Mouse (Mus musculus) limb, embryonic 10.5 days (tissue): ENCODE results near the gene Fmo3. TPM values are rescaled to one million over a fixed set of nuclear protein-coding genes. Genes with fewer than 3 reads are reported as not detected.

ENCODE experiments used
- DNase-seq: peaks from one replicate; pipeline ENCODE4 v3.0.0-alpha.2; 2017; ENCODE audit warnings: low spot score
- H3K27ac ChIP-seq: fragments of 300-500 bp; sonication (generic); 2 replicates; pipeline ENCODE4 v1.5.1; 2016; ENCODE audit warnings: mild to moderate bottlenecking
- H3K27me3 ChIP-seq: fragments of 300-500 bp; sonication (generic); 2 replicates; pipeline ENCODE4 v1.6.1; 2016; ENCODE audit warnings: low read depth, mild to moderate bottlenecking; ENCODE audit not compliant: poor library complexity, severe bottlenecking
- H3K36me3 ChIP-seq: fragments of 300-500 bp; sonication (generic); 2 replicates; pipeline ENCODE4 v1.6.1; 2016; ENCODE audit warnings: mild to moderate bottlenecking, moderate library complexity
- H3K4me1 ChIP-seq: fragments of 300-500 bp; sonication (generic); 2 replicates; pipeline ENCODE4 v1.6.1; 2016
- H3K4me3 ChIP-seq: fragments of 300-500 bp; sonication (generic); 2 replicates; pipeline ENCODE4 v1.5.1; 2016; ENCODE audit warnings: mild to moderate bottlenecking, moderate library complexity
- H3K9me3 ChIP-seq: fragments of 300-500 bp; sonication (generic); replicated peaks from 2 replicates; pipeline ENCODE4 v1.6.1; 2016; ENCODE audit warnings: mild to moderate bottlenecking
- WGBS: fragments of 180-500 bp; shearing (Covaris S2); methylation state at CpG from one replicate; pipeline ENCODE4 v1.1.7; 2016; 5-methylcytosine and 5-hydroxymethylcytosine counted together
- polyA plus RNA-seq: library from polyadenylated mRNA; unstranded; fragments of >200 nt; fragmentation: Nextera tagmentation; extraction: Ambion mirVana; gene quantifications from 2 replicates; pipeline ENCODE4 v1.2.1, GENCODE M21; 2016

The Fmo3 gene
- polyA plus RNA-seq, 1 experiment from 2014 or later, result not detected

DNA sequence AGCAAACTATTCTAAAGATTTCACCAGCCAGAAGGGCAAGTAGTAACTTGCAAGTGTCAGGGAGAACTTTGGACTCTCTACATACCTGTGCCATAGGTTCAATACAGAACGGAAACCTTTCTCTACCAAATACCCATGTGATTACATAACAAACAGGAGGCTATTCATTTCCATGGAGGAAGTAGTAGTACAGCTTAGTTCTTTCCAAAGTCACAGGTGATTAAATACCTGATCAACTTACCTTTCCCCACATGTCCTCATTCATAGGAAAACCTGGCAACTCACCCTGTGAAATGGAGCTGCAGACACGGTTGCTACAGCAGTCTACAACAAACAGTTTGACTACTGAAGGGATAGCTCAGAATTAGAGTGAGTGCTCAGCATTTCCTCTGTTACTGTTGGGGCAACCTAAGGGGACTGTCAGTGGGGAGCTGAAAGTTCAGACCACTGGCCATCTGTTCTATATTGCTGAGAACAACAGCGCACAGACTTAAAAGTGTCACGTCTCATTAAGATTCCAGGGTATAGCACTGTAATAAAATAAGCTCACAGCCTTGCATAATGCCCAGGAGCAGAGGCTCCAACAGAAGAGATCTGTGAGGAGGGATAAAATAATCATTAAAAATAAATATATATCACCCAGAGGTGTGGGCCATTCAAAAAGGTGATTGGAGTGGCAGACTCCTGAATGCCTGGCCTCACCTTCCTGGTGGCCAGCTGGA lies 37.3 kb downstream of the Fmo3 start:
- DNase-seq, result peak; percentile 30
- Histone ChIP-seq H3K4me1 (peaks cover 29% of the 10 kb centered on the region), H3K27me3 (no peaks in the 10 kb centered on the region), H3K27ac (no peak overlapping the region), H3K4me3 (no peak overlapping the region), H3K36me3 (no peaks in the 10 kb centered on the region), H3K9me3 (no peaks in the 10 kb centered on the region)
- 57% methylated on average over 4 of the region's 4 CpGs for WGBS

DNA sequence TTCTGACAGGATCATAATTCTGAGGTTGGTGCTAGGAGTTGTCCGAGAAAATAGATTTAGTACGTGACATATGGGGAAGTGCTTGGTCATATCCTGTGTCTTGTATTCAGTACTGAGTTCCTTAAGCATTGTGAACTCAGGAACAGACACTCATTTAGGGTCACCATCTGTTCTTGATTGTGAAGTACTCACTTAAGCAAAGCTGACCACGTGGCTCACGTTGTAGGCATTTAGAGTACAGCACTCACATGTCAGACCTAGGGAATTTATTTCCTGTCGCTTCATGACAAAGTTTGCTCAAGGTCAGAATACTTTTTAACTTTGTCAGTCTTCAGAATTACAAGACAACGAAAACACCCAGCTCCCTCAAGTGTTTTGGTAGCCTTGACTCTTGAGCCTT lies 40.6 kb downstream of the Fmo3 start:
- no peak overlapping the region for H3K4me3 ChIP-seq
- 33% methylated on average over 6 of the region's 6 CpGs for WGBS

DNA sequence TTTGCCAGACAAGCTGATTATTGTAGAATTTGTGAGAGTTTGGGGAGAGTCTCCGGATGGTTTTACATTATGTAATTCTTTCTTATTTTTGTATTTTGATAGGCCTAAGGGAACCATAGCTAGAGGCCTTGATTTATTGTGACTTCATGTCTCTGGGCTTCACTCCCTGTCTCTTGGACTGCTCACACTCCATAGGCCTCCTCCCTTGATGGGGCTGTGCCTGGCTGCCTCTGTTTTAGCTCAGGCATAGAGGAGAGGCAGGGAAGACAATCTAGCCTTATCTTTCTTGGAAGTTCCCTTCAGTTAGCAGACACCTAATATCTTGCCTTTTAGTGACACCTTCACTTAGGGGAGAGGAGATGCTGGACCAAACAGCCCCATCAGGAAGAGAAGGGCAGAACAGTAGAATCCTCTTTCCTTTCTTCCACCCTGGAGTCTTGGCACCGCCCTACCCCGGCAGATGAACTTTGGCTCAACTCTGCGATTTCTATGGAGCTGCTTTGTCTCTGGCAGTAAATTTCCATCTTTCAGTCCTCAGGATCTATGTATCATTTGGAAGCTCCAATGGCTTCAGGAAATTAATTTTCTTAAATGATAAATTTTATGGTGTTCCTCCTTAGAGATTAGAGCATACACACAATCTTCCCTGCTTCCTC lies 45.5 kb downstream of the Fmo3 start:
- no peak for DNase-seq
- Histone ChIP-seq H3K36me3 (no peaks in the 10 kb centered on the region), H3K9me3 (no peaks in the 10 kb centered on the region), H3K27me3 (no peaks in the 10 kb centered on the region), H3K4me1 (peaks cover 20% of the 10 kb centered on the region), H3K27ac (no peak overlapping the region), H3K4me3 (no peak overlapping the region)
- WGBS, result 84% methylated on average over 4 of the region's 4 CpGs

More for the DNA sequence above, 40.6 kb downstream of the Fmo3 start:
- H3K36me3 ChIP-seq, result no peaks in the 10 kb centered on the region
- no peak overlapping the region for H3K27ac ChIP-seq
- no peaks in the 10 kb centered on the region for H3K27me3 ChIP-seq
- no peak for DNase-seq
- peaks cover 33% of the 10 kb centered on the region for H3K4me1 ChIP-seq
- H3K9me3 ChIP-seq, result no peaks in the 10 kb centered on the region

DNA sequence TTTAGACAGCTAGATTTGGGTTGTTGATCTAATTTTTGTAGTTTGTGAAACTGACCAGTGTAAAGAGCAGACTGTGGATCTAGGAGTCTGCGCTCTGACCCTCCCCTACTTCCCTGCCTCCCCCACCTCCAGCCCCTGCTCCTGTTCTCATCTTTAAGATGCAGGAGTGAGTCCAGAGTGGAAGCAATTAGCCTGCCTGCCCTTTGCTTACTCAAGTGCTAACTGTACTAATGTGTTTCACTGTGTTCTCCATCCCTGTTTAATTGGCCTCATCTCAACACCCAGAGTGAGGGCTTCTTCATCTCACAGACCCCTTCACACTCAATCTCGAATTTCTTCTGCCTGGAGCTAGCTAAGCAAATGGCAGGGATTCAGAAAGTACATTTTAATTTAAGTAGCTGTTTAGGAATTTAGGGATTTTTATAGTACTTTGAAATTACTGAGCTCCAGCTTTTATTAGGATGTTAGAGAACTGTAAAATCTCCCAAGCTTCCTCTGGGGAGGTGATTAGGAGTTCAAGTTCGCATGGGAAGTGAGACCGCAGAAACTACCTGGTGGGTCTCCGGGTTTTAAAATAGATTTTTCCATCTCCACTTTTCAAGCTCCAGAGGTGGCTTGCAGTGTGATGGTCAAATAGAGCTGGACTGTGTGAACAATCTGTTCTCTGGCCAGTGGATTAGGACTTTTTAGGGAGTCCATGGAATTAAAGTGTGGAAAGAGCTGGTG lies 46.2 kb downstream of the Fmo3 start:
- H3K4me3 ChIP-seq, result no peak overlapping the region
- WGBS, result 66% methylated on average over 5 of the region's 5 CpGs
- H3K9me3 ChIP-seq, result no peaks in the 10 kb centered on the region
- no peak for DNase-seq
- H3K27me3 ChIP-seq, result no peaks in the 10 kb centered on the region
- H3K36me3 ChIP-seq, result no peaks in the 10 kb centered on the region
- H3K4me1 ChIP-seq, result peaks cover 13% of the 10 kb centered on the region
- H3K27ac ChIP-seq, result no peak overlapping the region

DNA sequence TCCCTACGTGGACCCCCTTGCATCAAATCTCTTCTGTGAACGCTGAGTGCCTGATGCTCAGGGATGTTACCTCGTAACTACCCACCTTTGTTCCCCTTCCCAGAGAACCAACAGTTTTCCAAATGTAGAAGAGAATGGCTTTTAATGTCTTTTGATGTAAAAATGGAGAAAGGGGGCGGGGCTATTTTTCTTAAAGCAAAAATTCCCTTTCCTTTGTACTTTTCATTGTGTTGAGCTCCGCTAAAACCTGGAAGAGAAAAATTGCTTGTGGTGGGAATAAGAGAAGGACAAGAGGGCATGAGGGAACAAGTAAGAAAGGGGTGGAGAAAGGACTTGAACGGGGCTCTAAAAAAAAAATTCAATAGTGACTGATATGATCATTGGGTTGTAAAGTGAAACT lies 46.9 kb downstream of the Fmo3 start, which contains the start of gene Fmo6:
TSS of gene Fmo6 (minus strand) at position 101 of the 400 bp plus-strand sequence.
- H3K36me3 ChIP-seq, result no peaks in the 10 kb centered on the region
- no peak within 1 kb of the TSS for H3K27ac ChIP-seq
- no peak for DNase-seq
- no peaks in the 10 kb centered on the region for H3K27me3 ChIP-seq
- no peak within 1 kb of the TSS for H3K4me3 ChIP-seq
- peaks cover 13% of the 10 kb centered on the region for H3K4me1 ChIP-seq
- H3K9me3 ChIP-seq, result no peaks in the 10 kb centered on the region
- WGBS, result 89% methylated on average over 6 of the region's 6 CpGs

DNA sequence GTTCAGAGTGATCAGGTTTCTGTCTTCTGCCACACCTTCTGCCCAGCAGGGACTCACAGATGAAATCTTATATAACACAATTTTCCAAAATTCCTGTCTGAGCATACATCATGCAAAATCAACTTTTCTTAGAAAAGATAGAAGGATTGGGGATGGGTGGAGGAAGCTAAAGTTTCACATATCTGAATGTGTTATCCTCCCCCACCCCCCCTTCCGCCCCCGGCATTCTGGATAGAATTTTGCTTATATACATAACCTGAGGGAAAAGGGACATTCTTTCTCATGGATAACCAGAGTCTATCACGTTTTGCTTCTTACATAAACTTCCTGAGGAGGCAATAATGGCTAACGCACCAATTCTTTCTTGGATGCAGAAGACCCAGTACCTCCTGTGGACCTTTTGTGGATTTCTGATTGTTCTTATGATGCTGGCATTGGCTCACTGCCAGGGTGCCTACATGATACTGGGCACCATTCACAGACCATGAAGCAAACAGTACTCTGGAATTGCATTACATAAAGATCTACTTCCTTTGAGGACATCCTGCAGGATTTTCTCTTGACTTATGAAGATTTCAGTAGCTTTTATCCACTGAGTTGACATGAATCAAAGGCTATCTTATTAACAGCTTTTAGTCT lies 49.8 kb downstream of the Fmo3 start:
- DNase-seq, result no peak
- H3K9me3 ChIP-seq, result no peaks in the 10 kb centered on the region
- H3K27ac ChIP-seq, result no peak overlapping the region
- H3K4me1 ChIP-seq, result peaks cover 13% of the 10 kb centered on the region
- H3K36me3 ChIP-seq, result no peaks in the 10 kb centered on the region
- no peaks in the 10 kb centered on the region for H3K27me3 ChIP-seq
- WGBS, result 86% methylated on average over 4 of the region's 4 CpGs
- H3K4me3 ChIP-seq, result no peak overlapping the region

DNA sequence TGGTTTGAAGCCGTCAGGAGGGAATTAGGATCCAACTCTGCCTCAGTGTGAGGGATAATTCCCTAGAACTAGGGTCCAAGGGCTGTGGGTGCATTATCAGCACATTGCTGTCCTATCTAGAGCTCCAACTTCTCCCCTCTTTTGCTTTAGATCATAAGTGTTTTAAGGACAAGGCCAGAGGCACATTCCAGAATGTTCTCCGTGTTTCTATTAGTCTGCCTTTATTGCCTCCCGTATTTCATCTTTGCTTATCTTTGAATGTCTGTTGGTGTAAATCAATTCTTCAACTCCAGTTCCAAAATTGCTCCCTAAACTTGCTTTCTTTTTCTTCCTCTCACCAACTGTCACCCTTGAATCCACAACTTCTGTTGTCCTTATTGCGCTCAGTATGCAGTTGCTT lies 51.9 kb downstream of the Fmo3 start:
- Histone ChIP-seq H3K36me3 (no peaks in the 10 kb centered on the region), H3K27ac (no peak overlapping the region), H3K9me3 (no peaks in the 10 kb centered on the region), H3K4me1 (no peaks in the 10 kb centered on the region), H3K27me3 (no peaks in the 10 kb centered on the region), H3K4me3 (no peak overlapping the region)
- DNase-seq, result no peak
- WGBS, result 90% methylated on average over 4 of the region's 4 CpGs

DNA sequence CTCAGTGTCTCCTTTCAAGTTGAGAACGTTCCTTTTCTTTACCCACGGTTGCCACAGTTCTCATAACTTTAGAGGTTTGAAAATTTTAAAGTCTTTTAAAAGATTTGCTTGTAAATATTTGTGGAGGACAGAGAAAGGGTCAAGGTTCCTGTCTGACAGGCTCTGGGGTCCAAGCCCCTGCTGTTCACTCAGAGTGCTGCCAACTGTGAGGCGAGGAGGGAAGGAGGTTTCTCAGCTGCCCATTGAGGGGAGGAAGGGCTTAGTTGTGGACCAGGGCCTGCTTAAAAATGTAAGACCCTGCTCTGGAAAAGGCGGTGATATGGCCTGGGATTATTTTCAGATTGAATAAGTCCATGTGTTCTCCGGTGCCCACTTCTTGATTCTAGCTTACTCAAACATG lies 52.4 kb downstream of the Fmo3 start:
- H3K9me3 ChIP-seq, result no peaks in the 10 kb centered on the region
- 86% methylated on average over 5 of the region's 5 CpGs for WGBS
- H3K4me3 ChIP-seq, result no peak overlapping the region
- H3K27ac ChIP-seq, result no peak overlapping the region
- DNase-seq, result no peak
- no peaks in the 10 kb centered on the region for H3K4me1 ChIP-seq
- H3K36me3 ChIP-seq, result no peaks in the 10 kb centered on the region
- no peaks in the 10 kb centered on the region for H3K27me3 ChIP-seq

DNA sequence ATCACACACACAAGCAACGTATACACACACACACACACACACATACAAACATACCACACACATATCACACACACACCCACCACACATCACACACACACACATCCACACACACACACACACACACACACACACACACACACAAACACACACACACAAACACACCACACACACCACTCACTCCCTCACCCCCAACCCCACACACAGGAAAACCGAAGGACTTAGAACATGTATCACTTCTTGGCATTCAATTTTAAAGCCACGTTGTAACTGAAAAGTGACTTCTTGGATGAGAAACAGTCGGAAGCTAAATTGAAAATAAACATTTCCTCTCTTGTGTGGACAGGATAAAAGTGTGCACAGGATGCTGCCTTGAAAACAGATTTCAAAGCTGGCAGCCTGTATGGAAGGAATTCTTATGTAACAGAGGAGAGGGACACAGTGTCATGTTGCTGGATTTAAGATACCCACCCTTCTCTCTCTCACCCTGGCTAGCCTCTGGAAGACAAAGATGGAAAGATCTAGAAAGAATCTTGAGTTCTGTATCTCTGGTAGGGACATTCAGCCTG lies 52.9 kb downstream of the Fmo3 start:
- WGBS, result 85% methylated on average over 4 of the region's 4 CpGs

DNA sequence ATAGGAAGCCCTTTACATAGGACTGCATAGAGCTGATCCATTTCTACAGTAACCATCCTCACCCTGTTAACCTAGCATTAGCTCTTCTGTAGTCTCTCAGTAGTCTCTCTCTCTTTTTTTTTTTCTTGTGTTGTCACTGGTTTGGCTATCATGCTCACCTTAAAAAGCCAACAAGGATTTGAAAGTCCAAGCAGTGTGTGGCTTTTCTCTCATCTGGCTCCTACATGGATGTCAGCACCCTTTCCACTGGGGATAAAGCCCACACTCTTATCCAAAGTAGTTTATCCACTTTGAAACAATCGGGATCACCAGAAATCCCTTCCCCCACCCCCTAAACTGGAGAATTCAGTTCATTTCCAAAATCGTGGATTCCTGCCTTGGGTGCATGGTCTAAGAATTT lies 53.7 kb downstream of the Fmo3 start:
- WGBS, result 84% methylated on average over 2 of the region's 2 CpGs

More for the DNA sequence above, 52.9 kb downstream of the Fmo3 start:
- Histone ChIP-seq H3K36me3 (no peaks in the 10 kb centered on the region), H3K4me1 (no peaks in the 10 kb centered on the region), H3K4me3 (no peak overlapping the region), H3K27me3 (no peaks in the 10 kb centered on the region), H3K27ac (no peak overlapping the region), H3K9me3 (no peaks in the 10 kb centered on the region)
- no peak for DNase-seq

DNA sequence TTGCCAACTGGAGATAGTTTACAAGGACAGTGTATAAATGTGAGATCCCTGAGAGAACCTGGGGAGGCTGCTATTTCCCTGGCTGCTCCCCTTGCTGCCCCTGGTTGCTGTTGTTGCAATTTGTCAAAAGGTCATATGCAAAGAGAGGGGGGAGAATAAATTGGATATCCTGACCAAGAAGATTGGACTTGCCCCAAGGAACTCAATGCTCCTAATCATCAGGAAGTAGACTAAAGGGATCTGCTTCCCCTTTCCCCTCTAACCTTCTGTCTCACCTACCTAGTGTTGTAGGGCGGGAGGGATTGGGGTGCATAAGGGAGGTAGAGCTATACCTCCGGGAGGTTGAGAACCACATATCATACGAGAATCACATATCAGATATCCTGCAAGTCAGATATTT lies 55.2 kb downstream of the Fmo3 start:
- H3K27ac ChIP-seq, result no peak overlapping the region
- DNase-seq, result no peak
- no peaks in the 10 kb centered on the region for H3K36me3 ChIP-seq
- H3K27me3 ChIP-seq, result no peaks in the 10 kb centered on the region
- no peak overlapping the region for H3K4me3 ChIP-seq
- no peaks in the 10 kb centered on the region for H3K4me1 ChIP-seq
- WGBS, result 94% methylated on average over 3 of the region's 3 CpGs
- no peaks in the 10 kb centered on the region for H3K9me3 ChIP-seq

More for the DNA sequence above, 53.7 kb downstream of the Fmo3 start:
- no peaks in the 10 kb centered on the region for H3K36me3 ChIP-seq
- no peaks in the 10 kb centered on the region for H3K4me1 ChIP-seq
- no peak overlapping the region for H3K27ac ChIP-seq
- no peaks in the 10 kb centered on the region for H3K9me3 ChIP-seq
- DNase-seq, result no peak
- no peak overlapping the region for H3K4me3 ChIP-seq
- no peaks in the 10 kb centered on the region for H3K27me3 ChIP-seq

DNA sequence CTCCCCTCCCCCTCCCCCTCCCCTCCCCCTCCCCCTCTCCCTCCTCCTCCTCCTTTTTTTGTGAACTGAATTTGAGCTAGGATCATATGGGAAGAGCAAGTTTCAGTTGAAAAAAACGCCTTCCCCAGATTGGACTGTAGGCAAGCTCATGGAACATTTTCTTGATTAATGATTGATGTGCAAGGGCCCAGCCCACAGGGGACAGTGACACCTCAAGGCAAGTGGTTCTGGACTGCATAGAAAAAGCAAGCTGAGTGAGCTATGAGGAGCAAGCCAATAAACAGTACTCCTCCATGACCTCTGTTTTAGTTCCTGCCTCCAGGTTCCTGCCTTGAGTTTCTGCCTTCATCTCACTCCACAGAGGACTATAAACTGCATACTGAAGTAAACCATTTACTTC lies 59.2 kb downstream of the Fmo3 start:
- no peak for DNase-seq
- no peaks in the 10 kb centered on the region for H3K27me3 ChIP-seq
- 56% methylated on average over 1 of the region's 1 CpGs for WGBS
- H3K4me1 ChIP-seq, result no peaks in the 10 kb centered on the region
- H3K4me3 ChIP-seq, result no peak overlapping the region
- H3K27ac ChIP-seq, result no peak overlapping the region
- no peaks in the 10 kb centered on the region for H3K36me3 ChIP-seq
- H3K9me3 ChIP-seq, result no peaks in the 10 kb centered on the region
